Mouse (Mus musculus): ENCODE results near the gene Ccl27a.

Ccl27a gene

DNA sequence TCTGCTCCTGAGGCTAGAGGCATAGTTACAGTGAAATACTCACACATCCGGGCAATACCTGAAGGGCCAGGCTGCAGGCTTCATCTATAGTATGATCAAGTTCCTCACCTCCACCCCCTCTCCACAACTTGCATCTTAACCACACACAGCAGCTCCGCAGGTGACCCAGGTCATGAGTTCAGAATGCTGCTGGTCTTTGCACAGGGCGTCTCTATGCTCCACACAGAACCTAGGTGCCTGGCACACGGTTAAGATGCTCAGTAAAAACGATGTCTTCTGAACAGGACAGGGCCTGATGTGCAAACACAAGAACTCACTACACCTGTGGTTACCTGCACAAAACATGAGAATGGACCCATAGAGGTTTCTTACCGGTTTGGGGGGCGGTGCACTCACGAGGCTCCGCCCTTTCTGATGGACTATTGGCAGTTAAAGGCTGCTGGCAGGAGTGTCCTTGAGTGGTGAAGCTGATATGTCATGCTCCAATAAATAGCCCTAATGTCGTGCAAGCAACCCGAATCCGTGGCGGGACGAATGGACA is 19.2 kb downstream of the Ccl27a start, which contains the start of gene Galt:
Gene Galt, plus strand, starts transcription at position 432 of the 541 bp plus-strand sequence.
- no peak for DNase-seq

DNA sequence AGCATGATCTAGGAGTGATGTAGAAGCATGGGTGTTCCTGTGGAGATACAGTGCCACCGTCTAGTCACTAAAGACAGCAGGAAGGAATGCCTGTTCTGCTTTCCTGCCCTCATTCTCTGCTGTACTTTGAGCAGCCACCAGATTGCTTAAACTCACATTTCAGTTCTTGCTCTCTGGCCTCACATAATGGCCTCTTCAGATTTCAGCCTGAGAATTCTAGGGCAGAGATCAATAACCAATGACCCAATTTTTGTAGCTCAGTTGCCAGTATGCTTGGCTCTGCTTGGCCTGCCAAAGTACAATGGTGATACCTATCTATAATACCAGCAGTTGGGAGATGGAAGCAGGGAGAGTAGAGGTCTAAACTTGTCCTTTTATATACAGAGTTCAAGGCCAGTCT is 29.0 kb downstream of the Ccl27a start:
- no peak for DNase-seq

DNA sequence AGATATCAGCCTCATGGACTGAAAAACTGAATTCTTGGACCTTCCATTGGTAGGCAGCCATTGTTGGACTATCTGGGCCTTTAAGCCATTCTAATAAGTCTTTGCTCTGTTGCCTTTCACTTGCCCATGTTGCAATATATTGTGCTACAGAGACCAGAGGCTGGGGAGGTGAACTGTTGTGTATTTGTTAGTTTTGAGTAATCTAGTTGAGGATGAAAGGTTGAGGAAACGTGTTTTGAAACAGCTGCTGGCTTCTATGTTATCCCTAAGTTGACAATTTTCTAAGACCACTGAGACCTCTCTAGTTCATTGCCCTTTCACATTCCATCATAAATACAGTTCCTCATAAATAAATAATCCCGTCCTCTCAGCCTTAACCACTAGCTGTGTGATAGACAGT is 29.9 kb downstream of the Ccl27a start:
- DNase-seq = no peak

DNA sequence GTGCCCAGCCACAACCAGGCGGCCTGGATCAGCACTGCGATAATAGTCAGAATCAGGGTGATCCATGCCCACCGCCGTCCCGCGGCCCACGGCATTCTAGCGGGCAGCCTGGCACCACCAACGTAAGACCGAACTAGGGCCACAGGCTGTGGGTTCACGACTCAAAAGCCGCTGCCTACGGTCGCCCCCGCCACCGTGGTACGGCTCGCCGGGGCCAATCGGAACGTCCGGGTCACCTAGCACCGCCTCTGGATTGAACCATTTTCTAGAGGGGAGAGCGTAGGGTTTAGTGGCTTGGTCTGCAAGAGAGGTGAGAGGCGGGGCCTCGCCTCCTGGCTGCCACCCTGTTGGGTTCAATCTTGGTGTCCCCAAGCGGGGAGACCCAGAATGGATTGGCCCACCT is 32.9 kb downstream of the Ccl27a start:
- peak; percentile 94 for DNase-seq

DNA sequence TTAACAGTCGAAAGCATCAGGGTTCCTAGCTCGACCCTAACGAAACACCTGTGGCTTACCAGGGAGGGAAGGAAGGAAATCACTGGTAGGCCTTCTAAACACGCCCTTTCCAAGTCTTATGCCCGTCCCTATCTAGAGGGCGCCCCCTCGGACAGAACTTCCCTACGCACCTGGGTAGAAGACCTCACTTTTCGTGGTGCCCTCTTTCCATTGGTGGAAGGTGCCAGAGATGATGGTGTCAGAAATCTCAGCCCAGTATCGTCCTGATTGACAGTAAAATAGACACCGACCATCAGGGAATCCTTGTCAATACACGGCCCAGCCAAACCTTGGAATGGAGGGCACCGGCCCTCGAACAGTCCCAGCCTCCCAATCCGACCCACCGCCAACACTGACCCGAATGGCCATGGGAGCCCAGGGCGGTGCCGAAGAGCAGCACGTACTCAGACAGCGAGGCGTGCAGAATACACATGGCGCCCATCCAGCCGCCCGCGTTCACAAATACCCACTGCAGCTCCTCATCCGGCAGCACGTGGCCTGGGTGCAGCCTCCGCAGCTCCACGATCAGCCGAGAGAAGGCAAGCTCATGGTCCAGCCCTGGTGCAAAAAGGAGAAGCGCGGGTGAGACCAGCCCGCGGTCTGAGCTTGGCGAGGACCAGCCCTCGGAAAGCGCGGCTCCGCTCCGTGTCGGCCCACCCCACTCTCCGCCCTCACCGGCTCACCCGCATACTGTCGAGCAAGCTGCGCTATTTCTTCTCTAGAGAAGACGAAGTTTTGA is 33.5 kb downstream of the Ccl27a start:
- DNase-seq = peak; percentile 50

DNA sequence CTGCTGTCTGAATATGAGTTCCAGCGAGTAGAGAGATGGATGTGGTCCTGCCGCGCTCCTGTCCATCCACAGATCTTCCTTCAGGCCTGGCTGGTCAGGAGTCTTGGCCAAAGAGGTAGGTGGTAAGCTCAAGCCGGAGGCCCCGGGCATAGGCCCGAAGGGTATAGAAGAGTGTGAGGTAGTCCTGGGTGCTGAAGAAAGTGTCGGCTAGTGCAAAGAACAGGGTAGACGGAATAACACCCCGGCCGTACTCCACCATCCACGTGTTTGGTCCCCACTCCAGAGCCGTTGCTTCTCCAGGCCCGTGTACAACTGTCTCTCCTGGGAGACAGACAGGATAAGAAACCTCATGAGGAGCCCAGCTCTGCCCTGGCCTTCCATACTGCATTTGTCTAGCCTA is 34.8 kb downstream of the Ccl27a start:
- peak; percentile 7 for DNase-seq

DNA sequence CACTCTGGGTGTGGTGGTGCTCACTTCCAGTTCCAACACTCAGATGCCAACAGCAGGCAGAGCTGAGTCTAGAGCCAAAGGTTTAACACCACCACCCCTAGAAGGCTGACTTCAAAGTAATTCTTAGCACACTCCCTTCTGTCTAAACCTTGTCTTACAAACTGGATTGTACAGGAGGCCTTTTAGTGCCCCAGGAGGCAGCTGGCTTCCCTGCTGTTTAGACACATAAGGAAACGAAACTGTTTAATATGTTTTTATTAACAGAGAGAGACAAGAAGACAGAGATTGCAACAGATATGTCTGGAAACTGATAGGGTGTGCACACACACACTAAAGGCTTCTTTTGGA is 35.8 kb downstream of the Ccl27a start:
- no peak for DNase-seq

DNA sequence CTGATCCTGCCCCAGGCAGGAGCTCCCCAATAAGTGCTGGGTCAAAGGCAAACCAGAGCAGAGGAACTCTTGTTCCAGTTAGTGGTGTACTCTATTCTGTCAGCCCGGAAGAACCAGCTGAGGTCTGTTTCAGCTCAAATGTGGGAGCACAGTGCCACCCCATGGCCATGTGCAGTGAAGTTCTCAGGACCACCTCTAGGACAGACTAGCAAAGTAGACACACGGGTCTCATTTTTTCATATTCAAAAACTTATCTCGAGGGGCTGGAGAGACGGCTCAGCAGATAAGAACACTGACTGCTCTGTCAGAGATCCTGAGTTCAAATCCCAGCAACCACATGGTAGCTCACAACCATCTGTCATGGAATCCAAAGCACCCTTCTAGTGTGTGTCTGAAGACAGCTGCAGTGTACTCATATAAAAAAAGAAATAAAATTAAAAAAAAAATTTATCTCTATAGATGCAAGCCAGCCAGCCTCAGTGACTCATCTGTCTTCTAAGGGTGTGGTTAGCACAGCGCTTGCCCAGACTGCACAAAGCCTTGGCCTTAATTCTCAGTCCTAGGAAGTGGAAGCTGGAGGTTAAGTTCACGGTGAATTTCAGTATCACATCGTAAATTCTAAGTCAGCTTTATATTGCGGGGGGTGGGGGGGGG is 36.3 kb downstream of the Ccl27a start:
- peak; percentile 80 for DNase-seq

DNA sequence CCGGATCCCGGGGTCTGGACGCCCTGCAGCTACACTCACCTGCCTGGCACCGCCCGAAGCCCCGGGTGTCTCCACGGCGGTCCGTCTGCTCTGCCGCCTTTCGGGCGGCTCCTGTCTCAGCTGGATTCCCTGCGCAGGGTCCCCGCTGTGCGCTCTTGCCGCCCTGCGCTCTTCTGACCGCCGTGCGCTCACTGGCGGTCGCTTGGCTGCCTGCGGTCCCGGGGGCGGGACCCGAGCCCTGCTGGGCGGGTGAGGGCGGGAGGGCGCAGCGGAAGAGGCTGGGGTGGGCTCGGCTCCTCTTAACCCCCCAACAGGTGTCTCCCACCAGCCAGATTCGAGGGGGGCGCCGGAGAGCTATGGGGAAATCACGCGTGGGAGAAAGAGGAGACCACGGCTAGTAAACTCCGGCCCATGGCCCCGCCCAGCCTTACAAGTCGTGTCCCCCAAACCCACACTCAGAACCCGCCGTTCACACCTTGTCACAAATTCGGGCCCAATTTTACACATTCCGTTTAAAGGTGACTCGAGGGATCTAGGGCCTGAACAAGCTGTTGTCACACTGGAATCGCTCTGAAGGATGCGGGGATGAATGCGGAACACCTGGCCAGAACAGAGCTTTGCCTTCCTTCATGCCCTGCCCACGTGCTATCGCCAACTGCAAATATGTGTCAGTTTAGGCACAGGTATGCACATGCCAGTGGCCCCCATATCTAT is 42.8 kb downstream of the Ccl27a start, which contains the start of gene Arid3c:
Gene Arid3c, minus strand, starts transcription at position 91 of the 714 bp plus-strand sequence.
- peak; percentile 77 for DNase-seq

DNA sequence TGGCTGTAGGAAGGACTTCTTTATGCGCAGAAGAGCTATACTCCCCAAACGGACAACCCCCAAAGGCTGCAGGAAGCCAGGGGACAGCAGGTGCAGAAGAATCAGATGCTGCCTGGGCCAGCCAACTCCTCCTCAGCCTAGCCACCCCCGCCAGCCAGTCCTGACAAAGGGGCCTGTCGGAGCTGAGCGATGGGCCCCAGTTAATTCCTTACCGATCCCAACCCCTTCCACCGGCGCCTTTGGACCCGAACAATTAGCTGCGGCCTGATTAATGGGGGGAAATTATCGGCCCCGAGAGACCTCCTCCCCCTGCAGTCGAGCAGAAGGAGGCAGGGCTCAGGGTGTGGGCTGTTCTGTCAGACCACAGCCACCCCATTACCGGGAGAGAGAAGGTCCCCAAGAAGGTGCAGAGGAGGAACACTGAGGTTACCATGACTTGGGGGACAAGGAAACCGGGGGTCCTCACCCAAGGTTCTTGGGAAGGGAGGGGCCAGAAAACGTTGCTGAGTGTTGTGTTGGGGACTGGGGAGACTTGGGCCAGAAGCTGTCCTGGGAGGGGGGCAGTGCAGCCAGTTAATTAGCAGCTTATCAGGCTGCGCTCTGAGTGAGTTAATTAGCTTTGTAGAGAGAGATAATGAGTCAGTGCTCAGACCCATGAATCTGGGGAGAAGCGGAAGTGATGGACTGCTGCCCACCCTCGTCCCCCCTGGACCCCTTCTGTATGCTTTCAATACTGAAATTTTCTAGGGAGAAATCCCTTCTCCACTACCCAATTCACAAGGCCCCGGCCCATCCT is 47.0 kb downstream of the Ccl27a start:
- no peak for DNase-seq

DNA sequence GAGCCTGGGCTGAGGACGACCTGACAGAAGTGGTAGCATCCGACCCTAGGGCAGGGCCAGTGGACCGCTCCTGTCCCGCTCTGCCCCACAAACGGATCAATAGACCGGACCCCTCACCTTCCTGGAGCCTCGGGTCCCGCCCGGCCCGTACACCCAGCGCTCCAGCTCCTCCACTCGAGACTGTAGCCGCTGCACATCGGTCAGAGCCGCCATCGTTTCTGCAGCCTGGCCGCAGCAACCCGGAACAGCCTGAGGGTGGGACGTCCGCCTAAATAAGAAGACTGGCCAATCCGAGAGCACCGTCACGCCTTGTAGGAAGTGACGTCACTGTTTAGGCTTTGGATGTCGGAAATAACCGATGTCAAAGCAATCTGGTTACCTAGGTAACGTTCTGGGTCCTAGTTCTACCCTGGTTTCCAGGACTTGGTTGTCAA is 51.1 kb downstream of the Ccl27a start, which contains the start of gene Dctn3:
Gene Dctn3, minus strand, starts transcription at position 253 of the 434 bp plus-strand sequence.
- peak; percentile 85 for DNase-seq

Measured in thymus, postnatal 14 days (tissue).